Mouse (Mus musculus): ENCODE measurements around the gene Syt10. TPM values are rescaled to one million over a fixed set of nuclear protein-coding genes. Genes with fewer than 3 reads are reported as not detected.
"Not testable (repeated sequence)": the region's sequence is repeated elsewhere in the genome, so short reads cannot be mapped to it uniquely, and the experiment has no call there.

Gene Syt10
- polyA plus RNA-seq (2012; rRNA removed) = 0.49 and 0.52 TPM in 2 replicates

GRCm38 (mm10) chr15:89841364-89842017, at the start of gene Syt10:
Syt10 (minus strand) TSS chr15:89841860.
- no peak for DNase-seq (ENCODE audit: low read depth)

DNA sequence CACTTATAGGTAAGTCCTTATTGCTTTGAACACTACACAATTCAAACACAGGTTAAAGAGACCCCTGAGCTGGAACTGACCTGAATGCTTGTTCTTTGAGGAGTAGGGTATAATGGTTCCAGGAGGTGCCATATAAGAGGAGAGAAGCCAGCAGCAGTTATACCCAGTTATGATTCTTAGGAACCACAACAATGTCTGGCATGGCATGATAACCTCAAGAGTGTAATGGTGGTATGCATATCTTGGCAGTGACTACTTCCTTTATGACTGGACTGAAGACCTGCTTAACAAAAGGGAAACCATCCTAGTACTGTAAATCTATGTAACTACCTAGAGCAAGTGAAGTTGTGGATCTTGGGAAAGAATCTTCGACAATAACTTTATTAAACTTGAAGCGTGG, 42.1 kb upstream of the Syt10 start:
- no peak for DNase-seq (ENCODE audit: low read depth)

- DNase-seq (ENCODE audit: low read depth) = no peak
Observed at GRCm38 (mm10) chr15:89878981-89879380, 37.3 kb upstream of the Syt10 start.

DNA sequence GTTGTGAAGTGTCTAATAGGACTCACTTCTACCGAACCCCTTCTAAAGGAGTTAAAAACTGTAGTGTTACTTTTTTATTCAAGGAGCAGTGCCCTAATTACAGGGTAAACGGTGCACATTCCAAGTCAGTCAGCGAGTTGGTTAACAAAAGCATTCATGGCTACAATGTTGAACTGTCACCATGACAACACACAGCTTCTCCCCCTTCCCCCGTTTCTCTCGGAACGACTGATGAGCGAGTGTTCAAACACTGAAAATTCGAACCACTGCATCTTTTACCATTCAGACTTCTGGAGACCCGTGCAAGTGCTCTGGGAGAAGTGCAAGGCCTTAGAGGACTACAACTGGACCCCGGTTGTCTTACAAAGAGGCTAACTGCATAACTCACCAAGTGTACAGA, 25.6 kb downstream of the Syt10 start:
- no peak for DNase-seq (ENCODE audit: low read depth)

DNA sequence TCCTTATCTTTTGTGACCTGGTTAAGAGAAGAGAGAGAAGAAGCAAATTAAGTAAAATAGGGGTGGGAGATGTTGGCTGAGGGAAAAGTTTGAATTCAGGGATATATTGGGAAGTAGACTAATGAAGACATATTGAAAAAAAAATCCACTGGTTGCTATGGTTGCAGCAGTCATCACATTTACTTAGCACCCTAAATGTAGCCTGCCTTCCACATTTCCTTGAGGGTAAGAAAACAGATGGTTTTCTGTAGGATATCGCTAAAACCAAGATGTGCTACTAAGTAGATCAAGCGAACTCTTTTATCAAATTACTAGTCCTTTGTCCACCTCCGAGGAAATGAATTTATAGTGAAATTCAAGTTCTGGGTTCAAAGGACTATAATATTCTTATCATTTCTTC, 37.2 kb downstream of the Syt10 start:
- DNase-seq (ENCODE audit: low read depth) = no peak

GRCm38 (mm10) chr15:89779928-89780327, 61.7 kb downstream of the Syt10 start:
- no peak for DNase-seq (ENCODE audit: low read depth)

- not testable (repeated sequence) for DNase-seq (ENCODE audit: low read depth)
Observed at GRCm38 (mm10) chr15:89766016-89766415, 75.6 kb downstream of the Syt10 start.

GRCm38 (mm10) chr15:89733611-89734010, 108.0 kb downstream of the Syt10 start:
- DNase-seq (ENCODE audit: low read depth) = no peak

Other genes with a start within 250 kb of the Syt10 start
- gene Rabl2, start 249.9 kb downstream of the Syt10 start, polyA plus RNA-seq (2012; rRNA removed) = 19.8 and 23.4 TPM in 2 replicates